Mouse (Mus musculus): ENCODE measurements at regions not wholly inside any gene's neighbourhood (a gene's known extent, or its start where the extent isn't known, plus 50 kb on each side); places are given as distances from the start of the nearest gene placed in this dataset.

GRCm38 (mm10) chrX:19152170-19152861 is 328.8 kb downstream of the Tex13c3 start:
- TF ChIP-seq USF1 (IDR thresholded peaks at IDR 0.05; ENCODE audit: low read depth, low read length) (no peak), NELFE (IDR thresholded peaks at IDR 0.05; ENCODE audit: low read depth, low read length) (no peak), CTCF (conservative IDR thresholded peaks at IDR 0.05 in 1 of 2, IDR thresholded peaks at IDR 0.05 in 1 of 2; ENCODE audit: low read depth in 2 of 2, low read length in 2 of 2) (no peak), TCF12 (IDR thresholded peaks at IDR 0.05; ENCODE audit: low read depth, low read length) (no peak), E2F4 (IDR thresholded peaks at IDR 0.05; ENCODE audit: insufficient replicate concordance, low read depth, low read length) (no peak)
